Mouse (Mus musculus) gastrocnemius, adult 2 months (tissue): ENCODE measurements around the gene Trappc3l. TPM values are rescaled to one million over a fixed set of nuclear protein-coding genes. Genes with fewer than 3 reads are reported as not detected.
"Not testable (repeated sequence)": the region's sequence is repeated elsewhere in the genome, so short reads cannot be mapped to it uniquely, and the experiment has no call there.

Experiments
- DNase-seq: peaks from one replicate; pipeline ENCODE4 v3.0.0; 2022
- H3K27ac ChIP-seq: fragments of 200-600 bp; 2 replicates; pipeline ENCODE4 v1.8.1; 2022; ENCODE audit warnings: mild to moderate bottlenecking
- H3K4me3 ChIP-seq: fragments of 200-600 bp; 2 replicates; pipeline ENCODE4 v1.8.1; 2022; ENCODE audit warnings: mild to moderate bottlenecking, moderate library complexity
- CTCF ChIP-seq: fragments of 200-600 bp; IDR thresholded peaks from 2 replicates; pipeline ENCODE4 v1.8.1; 2022; ENCODE audit warnings: antibody characterized with exemption, mild to moderate bottlenecking, moderate library complexity
- intact Hi-C: fragments of 180-260 bp; cut with DNase I; formaldehyde crosslinking; loops from one replicate; pipeline ENCODE4 v1.15.1; 2025
- long read RNA-seq, 2 experiments: library from polyadenylated mRNA; stranded (forward); transcript quantifications; one replicate each; pipeline ENCODE4 v2.0.0; 2021
- total RNA-seq, 2 experiments: library from RNA; stranded (reverse); gene quantifications; 2 replicates each; pipeline ENCODE4 v1.2.3; 2021

Trappc3l gene
- not detected for total RNA-seq
- long read RNA-seq, experiment 1: 0 reads
- long read RNA-seq, experiment 2: 0 reads

DNA sequence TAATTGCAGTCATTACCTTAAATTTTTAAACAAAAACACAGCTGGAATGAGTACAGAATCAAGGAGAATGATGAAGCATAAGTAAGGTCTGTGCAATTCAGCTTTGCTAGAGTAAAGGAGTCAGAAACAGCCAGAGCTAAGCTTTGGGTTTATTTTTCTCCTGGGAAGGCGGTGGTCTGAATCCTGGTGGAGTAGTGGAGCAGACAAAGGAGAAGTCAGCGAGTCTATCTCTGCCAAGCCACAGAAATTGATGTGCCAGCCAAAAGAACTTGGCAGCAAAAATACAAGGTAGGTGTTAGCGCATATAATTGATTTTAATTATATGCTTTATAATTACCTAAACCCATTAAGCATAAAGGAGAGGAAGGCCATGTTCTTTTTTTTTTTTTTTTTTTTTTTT is at the start of gene Trappc3l:
Gene Trappc3l (plus strand): TSS at position 197 of the 400 bp plus-strand sequence.
- H3K4me3 ChIP-seq: no peak within 1 kb of the TSS
- DNase-seq: no peak
- TF ChIP-seq CTCF: no peak
- intact Hi-C loops: loop anchor here (5.0 to 10.0 kb wide), 2 partner anchors 197 to 245 kb away; partner anchors contain the start of gene Tspyl1
- H3K27ac ChIP-seq: no peak within 1 kb of the TSS

DNA sequence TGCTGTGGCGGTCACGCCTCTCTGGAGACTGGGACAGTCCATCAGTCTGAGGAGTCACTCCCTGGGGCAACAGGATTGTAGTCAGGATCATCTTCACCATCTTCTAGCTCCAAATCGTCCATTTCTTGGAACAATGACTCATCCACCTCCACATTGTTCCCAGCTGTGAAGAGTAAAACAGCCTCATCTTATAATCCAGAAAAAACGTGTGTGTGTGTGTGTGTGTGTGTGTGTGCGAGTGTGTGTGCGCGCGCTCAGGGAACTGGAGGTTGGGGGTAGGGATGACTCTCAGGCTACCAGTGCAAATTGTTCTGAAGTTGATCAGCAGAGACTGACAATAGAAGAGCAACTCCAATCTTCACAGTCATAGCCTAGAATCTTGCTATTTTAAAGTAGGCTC is 40.7 kb upstream of the Trappc3l start:
- DNase-seq, H3K27ac ChIP-seq, H3K4me3 ChIP-seq, intact Hi-C loops: not testable (repeated sequence)

DNA sequence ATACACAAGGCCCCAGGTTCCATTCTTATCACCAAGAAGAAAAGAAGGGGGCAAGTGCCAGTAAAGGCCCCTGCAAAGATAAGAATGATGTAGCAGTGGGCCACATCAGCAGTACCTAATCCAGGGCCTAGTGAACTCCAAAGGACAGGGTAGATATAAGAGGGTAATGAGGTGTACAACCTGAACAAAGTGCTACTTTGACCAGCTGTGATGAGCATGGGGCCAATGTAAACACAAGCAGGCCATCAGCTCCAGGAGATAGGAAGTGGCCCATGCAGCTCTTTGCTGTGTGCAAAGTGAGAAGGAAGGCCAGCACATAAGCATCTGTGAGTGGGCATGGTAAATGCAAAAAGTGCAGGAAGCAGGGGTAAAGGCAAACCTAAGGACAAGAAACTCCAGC is 39.0 kb upstream of the Trappc3l start:
- intact Hi-C loops: no loop called here
- H3K4me3 ChIP-seq: no peak overlapping the region
- no peak for DNase-seq

DNA sequence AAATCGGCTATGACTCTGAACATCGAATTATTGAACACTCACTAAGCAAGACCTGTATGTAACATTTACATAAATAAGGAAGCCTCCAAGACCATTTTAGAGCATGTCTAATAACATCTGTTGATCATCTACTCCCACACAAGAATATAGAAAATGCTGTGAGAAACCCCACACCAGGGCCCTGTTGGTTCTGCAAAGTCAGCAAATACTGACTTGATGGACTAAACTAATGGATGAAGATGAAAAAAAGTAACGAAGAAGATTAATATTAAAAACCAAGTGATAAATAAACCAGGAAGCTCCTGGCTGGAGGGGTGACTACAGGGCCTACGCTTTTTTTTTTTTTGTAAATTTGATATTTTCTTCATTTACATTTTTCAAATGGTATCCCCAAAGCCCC is 24.8 kb upstream of the Trappc3l start:
- no peak for DNase-seq
- no peak for TF ChIP-seq CTCF
- intact Hi-C loops: no loop called here
- Histone ChIP-seq H3K27ac (no peak overlapping the region), H3K4me3 (no peak overlapping the region)

More for the DNA sequence above, 39.0 kb upstream of the Trappc3l start:
- no peak for TF ChIP-seq CTCF
- no peak overlapping the region for H3K27ac ChIP-seq

DNA sequence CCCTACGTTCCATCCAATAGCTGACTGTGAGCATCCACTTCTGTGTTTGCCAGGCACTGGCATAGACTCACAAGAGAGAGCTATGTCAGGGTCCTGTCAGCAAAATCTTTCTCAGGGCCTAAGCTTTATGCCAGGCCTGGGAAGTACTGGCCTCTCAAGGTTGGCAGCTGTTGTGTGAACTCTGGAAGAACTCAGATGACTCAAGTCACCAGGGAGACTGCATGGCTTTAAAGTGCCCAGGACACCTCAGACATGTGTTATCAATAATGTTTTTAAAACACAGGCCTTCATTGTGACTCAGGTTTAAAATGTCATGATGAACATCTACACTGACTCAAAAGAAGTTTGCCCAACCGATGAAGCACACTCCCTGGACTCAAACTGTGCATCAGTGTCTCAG is 24.2 kb upstream of the Trappc3l start:
- Histone ChIP-seq H3K27ac (no peak overlapping the region), H3K4me3 (no peak overlapping the region)
- intact Hi-C loops: no loop called here
- TF ChIP-seq CTCF: no peak
- DNase-seq: no peak

GRCm38 (mm10) chr10:34018746-34019301 is 18.6 kb upstream of the Trappc3l start:
- intact Hi-C loops: loop anchor here (1.0 kb wide), 1 partner anchor 263 kb away; the partner anchor contains the start of gene Tspyl1
- no peak for TF ChIP-seq CTCF
- Histone ChIP-seq H3K4me3 (peak overlapping the region; percentile 86), H3K27ac (peak overlapping the region; percentile 93)
- DNase-seq: no peak

- Histone ChIP-seq H3K27ac (peak within 1 kb of the TSS; percentile 93), H3K4me3 (peak within 1 kb of the TSS; percentile 86)
- peak; percentile 99 for DNase-seq
- TF ChIP-seq CTCF: no peak
- intact Hi-C loops: loop anchor here (1.0 to 5.0 kb wide), 2 partner anchors 78 to 263 kb away; partner anchors contain the start of genes Calhm5 and Tspyl1
Measured at GRCm38 (mm10) chr10:34019302-34020075, 17.9 kb upstream of the Trappc3l start, which contains the start of gene Rwdd1. Rwdd1 (minus strand) TSS chr10:34019624.

GRCm38 (mm10) chr10:34030322-34030721 is 7.1 kb upstream of the Trappc3l start:
- TF ChIP-seq CTCF: no peak
- intact Hi-C loops: loop anchor here (10.0 kb wide), 1 partner anchor 204 kb away; no protein-coding TSS in a partner anchor
- H3K4me3 ChIP-seq: no peak overlapping the region
- H3K27ac ChIP-seq: no peak overlapping the region
- no peak for DNase-seq

GRCm38 (mm10) chr10:34033630-34034305 is 3.6 kb upstream of the Trappc3l start:
- Histone ChIP-seq H3K27ac (no peak overlapping the region), H3K4me3 (peak overlapping the region; percentile 56)
- peak; percentile 84 for DNase-seq
- intact Hi-C loops: loop anchor here (2.0 to 10.0 kb wide), 2 partner anchors 201 to 295 kb away; no protein-coding TSS in a partner anchor
- peak; percentile 69 for TF ChIP-seq CTCF

DNA sequence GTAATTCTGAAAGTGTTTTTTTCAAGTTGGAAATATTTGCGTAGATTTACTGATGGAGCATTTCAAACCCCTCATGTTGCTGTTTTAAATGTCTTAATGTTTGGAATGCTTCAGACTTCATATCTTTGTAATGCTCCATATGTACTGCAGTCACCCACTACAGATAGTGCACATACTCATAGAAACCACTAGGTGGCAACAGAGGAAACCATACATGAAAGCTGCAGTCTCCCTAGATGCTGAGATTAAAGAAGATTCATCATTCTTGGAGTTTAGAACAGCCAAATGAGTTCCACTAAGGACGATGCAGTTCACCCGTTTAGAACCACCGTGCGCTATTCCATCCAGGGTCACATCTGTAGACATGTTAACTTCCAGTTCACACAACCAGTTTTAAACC is 810 bp upstream of the Trappc3l start:
- intact Hi-C loops: loop anchor here (5.0 to 10.0 kb wide), 2 partner anchors 198 to 246 kb away; partner anchors contain the start of gene Tspyl1
- Histone ChIP-seq H3K4me3 (no peak overlapping the region), H3K27ac (no peak overlapping the region)
- peak; percentile 89 for TF ChIP-seq CTCF
- no peak for DNase-seq

DNA sequence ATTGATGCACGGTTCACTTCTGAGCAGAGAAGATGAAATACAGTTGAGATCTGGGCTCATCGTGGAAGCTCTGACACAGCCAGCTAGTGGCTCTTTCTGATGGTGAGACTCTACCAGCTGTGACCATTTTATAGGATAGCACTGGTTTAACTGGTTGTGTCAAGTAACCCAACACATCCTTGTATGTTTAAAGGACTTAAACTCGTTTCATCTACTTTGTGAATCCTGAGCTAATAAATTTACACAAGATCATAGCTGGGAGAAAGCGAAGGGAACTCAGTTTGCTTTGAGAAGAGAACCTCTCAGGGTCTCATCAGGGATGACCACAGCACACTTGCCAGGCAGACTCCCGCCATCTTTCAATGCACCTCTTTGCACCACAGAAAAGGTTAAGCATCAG is 6.8 kb downstream of the Trappc3l start, which contains the start of gene Calhm4:
Gene Calhm4 (minus strand): TSS at position 101 of the 400 bp plus-strand sequence.
- DNase-seq: no peak
- no peak within 1 kb of the TSS for H3K27ac ChIP-seq
- intact Hi-C loops: loop anchor here (5.0 kb wide), 1 partner anchor 53 kb away; the partner anchor contains the start of gene Calhm5
- no peak for TF ChIP-seq CTCF
- H3K4me3 ChIP-seq: no peak within 1 kb of the TSS

GRCm38 (mm10) chr10:34053987-34054386 is 16.6 kb downstream of the Trappc3l start:
- Histone ChIP-seq H3K4me3 (no peak overlapping the region), H3K27ac (no peak overlapping the region)
- DNase-seq: no peak
- TF ChIP-seq CTCF: no peak
- intact Hi-C loops: no loop called here

GRCm38 (mm10) chr10:34066591-34066990 is 29.2 kb downstream of the Trappc3l start:
- intact Hi-C loops: no loop called here
- no peak overlapping the region for H3K27ac ChIP-seq
- no peak overlapping the region for H3K4me3 ChIP-seq
- TF ChIP-seq CTCF: no peak
- no peak for DNase-seq
